Mouse (Mus musculus) mature B cell (primary cell): ENCODE data around the gene Trcg1.

Experiments used
- in situ Hi-C: fragments of 300-500 bp; cut with MboI; formaldehyde crosslinking; loops from 2 replicates; pipeline ENCODE4 v1.14.3; 2019

The Trcg1 gene

GRCm38 (mm10) chr9:57261913-57262794, 25.8 kb downstream of the Trcg1 start, which contains the start of gene 1700017B05Rik:
1700017B05Rik (minus strand) TSS chr9:57262612.
- in situ Hi-C loops = no loop called here

GRCm38 (mm10) chr9:57262795-57263684, 26.7 kb downstream of the Trcg1 start:
- in situ Hi-C loops = no loop called here

GRCm38 (mm10) chr9:57265125-57265524, 28.8 kb downstream of the Trcg1 start:
- in situ Hi-C loops = no loop called here

- in situ Hi-C loops = no loop called here
Observed at GRCm38 (mm10) chr9:57267421-57267820, 31.1 kb downstream of the Trcg1 start.

GRCm38 (mm10) chr9:57268078-57268477, 31.7 kb downstream of the Trcg1 start:
- in situ Hi-C loops = no loop called here

DNA sequence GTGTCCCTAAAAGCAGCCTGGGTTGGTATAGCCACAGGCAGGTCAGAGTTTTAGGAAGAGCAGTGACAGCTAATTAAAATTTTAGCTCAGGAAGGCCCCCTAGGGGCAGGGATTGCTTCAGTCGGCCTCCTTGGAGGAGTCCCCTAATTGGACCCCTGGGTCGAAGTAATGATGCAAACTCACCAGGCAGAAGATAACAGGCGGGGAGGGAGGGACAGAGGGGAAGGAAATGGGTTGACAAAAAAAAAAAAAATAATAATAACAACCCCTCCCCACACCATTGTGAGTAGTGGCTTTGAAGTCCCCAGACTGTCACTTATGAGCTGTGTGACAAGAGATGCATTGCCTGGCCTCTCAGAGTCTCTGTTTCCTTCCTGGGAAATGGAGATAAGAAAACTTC, 32.2 kb downstream of the Trcg1 start:
- in situ Hi-C loops = no loop called here

- in situ Hi-C loops = no loop called here
Observed at GRCm38 (mm10) chr9:57269384-57269783, 33.0 kb downstream of the Trcg1 start.

GRCm38 (mm10) chr9:57270399-57270798, 34.0 kb downstream of the Trcg1 start:
- in situ Hi-C loops = no loop called here

DNA sequence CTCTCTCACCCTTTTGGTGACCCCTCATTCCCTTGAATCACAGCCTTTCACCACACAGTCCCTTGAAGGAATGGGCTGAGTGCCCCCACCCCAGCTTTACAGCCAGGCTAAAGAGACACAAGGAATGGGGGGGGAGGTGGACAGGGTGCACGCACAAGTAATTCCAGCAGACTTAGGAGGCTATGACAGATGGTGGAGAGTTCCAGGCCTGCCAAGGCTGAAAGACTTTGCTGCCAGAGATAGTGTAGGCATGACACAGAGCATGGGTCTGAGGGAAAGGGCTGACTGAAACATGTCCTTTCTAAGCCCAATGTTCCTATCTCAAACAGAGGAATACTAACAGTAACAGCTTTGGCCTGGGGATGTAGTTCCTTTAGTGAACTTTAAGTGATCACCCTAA, 34.7 kb downstream of the Trcg1 start:
- in situ Hi-C loops = no loop called here

GRCm38 (mm10) chr9:57271837-57272562, 35.6 kb downstream of the Trcg1 start:
- in situ Hi-C loops = no loop called here

DNA sequence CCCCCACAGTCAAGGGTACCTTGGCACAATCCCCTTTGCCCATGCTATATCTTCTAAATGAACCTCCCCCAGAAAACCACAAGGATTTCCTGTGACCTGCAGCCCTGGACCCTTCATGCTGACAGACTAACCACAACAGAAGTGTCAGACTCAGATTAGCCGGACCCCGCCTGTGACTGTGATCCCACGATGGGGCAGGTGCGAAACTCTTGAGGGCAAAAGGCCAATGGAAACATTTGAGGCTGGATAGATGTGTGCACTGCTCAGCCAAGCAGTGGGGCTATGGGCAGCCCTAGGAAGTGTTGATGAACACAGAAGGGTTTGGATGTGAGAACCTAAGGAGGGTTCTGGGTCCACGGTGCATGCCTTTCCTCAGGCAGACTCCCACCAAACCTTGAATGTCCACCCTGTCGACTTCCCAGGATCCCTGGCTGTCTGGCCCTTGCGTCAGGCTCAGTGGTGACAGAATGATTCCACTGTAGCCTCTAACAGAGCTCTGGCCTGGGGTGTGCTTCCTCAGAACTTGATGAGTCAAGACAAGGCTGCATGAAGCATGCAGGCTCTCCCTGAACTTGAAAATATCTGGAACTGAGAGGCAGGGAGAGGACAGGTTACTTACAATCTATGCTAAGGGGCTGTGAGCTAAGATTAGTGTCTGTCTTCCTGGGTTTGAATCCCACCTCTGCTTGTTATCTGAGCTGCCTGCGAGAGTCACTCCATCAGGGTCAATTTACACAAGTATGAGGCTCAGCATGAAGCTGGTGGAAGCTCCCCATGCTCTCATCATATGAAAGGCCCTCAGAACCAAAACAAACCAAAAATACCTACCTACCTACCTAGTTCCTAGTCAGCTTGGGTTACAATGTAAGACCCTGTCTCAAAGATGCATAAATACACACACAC, 36.8 kb downstream of the Trcg1 start:
- in situ Hi-C loops = no loop called here

- in situ Hi-C loops = no loop called here
Observed at GRCm38 (mm10) chr9:57273805-57274494, 37.6 kb downstream of the Trcg1 start.

DNA sequence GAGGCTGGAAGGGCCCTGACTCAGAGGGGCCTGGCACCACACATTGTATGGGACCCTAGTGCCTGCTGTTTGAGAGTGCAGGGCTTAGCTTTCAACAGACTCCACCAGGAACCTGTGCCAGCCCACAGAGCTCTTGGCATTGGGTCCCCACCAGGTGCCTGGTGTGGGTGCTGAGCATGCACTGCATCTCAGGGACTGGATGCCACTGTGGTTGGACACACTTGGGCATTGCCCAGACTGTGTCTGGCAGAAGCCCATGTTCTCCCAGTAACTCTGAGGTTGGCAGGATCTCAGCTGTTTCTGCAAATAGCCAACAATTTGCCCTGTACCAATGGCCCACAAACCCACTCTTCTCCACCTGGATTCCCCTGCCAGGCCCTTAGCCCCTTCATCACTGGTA, 40.0 kb downstream of the Trcg1 start:
- in situ Hi-C loops = no loop called here

DNA sequence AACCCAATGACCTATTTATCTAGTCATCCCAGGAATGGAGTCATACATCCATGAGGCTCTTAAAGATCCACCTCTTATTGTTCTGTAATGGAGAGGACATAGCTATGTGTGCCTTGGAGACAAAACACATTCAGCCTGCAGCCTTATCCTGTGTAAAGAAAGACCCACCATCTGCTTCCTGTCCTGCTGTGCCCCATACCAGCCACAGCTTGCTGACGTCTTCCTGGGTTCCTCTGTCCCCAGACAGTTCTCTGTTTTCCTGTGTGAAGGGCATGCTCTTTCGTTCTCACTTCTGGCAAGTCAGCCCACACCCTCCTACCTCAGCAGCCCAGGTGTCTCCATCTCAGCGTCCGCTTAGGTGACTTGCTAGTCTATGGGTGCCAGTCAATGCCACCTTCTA, 41.9 kb downstream of the Trcg1 start:
- in situ Hi-C loops = no loop called here

DNA sequence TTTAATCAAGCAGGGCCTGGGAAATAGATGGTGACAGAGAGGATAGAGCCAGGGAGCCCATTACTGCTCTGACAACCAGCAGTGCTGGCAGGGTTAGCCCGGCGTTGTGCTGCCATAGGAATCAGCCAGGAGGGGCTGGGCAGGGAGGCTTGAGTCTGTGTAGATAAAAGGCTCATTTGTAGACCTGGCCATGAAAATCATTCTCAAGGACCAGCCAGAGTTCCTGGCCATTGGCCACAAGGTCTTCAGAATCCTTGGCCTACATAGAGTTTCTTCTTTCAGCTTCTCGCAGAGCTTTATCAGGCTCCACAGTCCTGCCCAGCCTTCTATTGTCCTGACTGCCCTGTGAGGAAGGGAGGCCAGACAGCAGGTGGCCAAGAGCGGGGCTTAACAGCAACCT, 43.1 kb downstream of the Trcg1 start:
- in situ Hi-C loops = no loop called here

- in situ Hi-C loops = no loop called here
Observed at GRCm38 (mm10) chr9:57281549-57281948, 45.2 kb downstream of the Trcg1 start.

DNA sequence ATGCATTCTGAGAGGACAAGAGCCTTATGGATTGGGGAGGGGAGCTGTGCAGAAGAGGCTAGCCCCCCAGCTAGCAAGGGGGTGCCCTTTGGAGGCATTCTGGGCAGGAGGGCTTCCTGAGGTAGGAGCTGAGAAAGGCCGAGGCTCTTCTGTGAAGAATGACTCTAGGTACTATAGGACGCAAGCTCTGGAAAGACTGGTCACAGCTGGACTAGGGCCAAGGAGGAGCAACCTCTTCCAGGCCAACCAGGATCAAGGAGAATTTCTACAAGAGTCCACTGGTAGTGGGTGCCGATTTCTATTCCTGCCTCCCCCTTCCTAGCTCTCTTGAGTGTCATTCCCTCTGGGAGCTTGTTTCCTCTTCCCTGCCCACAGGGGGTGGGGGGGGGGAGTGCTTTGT, 46.3 kb downstream of the Trcg1 start:
- in situ Hi-C loops = no loop called here

GRCm38 (mm10) chr9:57283311-57283710, 47.0 kb downstream of the Trcg1 start:
- in situ Hi-C loops = no loop called here

DNA sequence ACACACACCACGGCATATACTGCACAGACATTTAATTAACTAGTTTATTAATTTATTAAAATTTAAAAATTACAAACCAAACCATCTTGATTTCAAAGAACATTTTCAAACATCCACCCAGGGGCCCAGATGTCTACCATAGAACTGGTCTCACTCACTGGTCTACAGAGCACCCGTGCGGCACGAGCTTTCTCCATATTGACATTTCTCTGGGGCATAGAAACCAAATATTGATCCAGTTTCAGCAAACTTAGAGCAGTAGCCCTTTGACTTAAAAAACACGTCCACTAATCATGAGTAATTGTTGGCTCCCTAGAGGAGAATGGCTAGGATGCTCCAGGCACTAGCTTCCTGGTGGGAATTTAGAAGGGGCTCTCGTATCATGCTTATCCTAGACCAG, 50.8 kb downstream of the Trcg1 start:
- in situ Hi-C loops = no loop called here

- in situ Hi-C loops = no loop called here
Observed at GRCm38 (mm10) chr9:57294905-57295304, 58.5 kb downstream of the Trcg1 start.
